Mouse (Mus musculus) ES-Bruce4 (cell line): ENCODE measurements at regions not wholly inside any gene's neighbourhood (a gene's known extent, or its start where the extent isn't known, plus 50 kb on each side); places are given as distances from the start of the nearest gene placed in this dataset.

Experiments
- H3K27ac ChIP-seq: 2 replicates; pipeline ENCODE4 v1.5.1; 2012; ENCODE audit warnings: low read length, inconsistent platforms; ENCODE audit not compliant: insufficient read depth
- H3K27me3 ChIP-seq: 2 replicates; pipeline ENCODE4 v1.6.1; 2012; ENCODE audit warnings: mild to moderate bottlenecking, low read length, inconsistent platforms; ENCODE audit not compliant: control insufficient read depth, poor library complexity, insufficient read depth, severe bottlenecking
- H3K36me3 ChIP-seq: 2 replicates; pipeline ENCODE4 v1.6.1; 2012; ENCODE audit warnings: inconsistent platforms, mild to moderate bottlenecking, low read length, moderate library complexity; ENCODE audit not compliant: control insufficient read depth, poor library complexity, insufficient read depth, severe bottlenecking
- H3K4me1 ChIP-seq: one replicate; pipeline ENCODE4 v1.8.1; 2011; ENCODE audit warnings: low read length; ENCODE audit not compliant: control insufficient read depth, insufficient read depth
- H3K4me3 ChIP-seq: 2 replicates; pipeline ENCODE4 v1.5.1; 2011; ENCODE audit warnings: low read depth, mild to moderate bottlenecking, low read length
- H3K9ac ChIP-seq: 2 replicates; pipeline ENCODE4 v1.6.1; 2012; ENCODE audit warnings: low read depth, mild to moderate bottlenecking, inconsistent platforms; ENCODE audit not compliant: poor library complexity, severe bottlenecking
- H3K9me3 ChIP-seq: replicated peaks from 2 replicates; pipeline ENCODE4 v1.6.1; 2012; ENCODE audit warnings: mild to moderate bottlenecking, low read length, inconsistent platforms; ENCODE audit not compliant: control insufficient read depth, poor library complexity, insufficient read depth, severe bottlenecking
- CTCF ChIP-seq: IDR thresholded peaks from one replicate; pipeline ENCODE4 v1.8.1; 2011; ENCODE audit warnings: low read depth, low read length
- EP300 ChIP-seq: IDR thresholded peaks from 2 replicates; pipeline ENCODE4 v1.6.1; 2011; ENCODE audit warnings: low read depth, low read length; ENCODE audit not compliant: insufficient read depth
- POLR2A ChIP-seq: IDR thresholded peaks from one replicate; pipeline ENCODE4 v1.8.1; 2011; ENCODE audit warnings: low read length; ENCODE audit not compliant: insufficient read depth

DNA sequence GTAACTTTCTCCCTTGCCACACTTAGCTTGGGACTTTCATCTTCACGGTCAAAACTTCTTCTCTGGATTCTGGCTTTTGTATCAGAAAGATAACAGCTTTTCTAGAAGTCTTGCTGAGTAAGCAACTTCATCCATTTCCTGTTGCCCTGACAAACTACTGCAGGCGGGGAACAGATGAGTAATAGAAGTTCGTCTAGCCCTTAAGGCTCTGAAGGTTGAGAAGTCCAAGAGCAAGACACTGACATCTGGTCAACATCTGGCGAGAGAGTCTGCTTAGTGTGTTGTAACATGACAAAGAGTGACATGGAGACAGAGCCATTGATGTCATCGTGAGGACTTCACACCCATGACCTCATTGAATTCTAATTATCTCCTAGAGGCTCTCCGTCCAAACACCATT lies 469.2 kb upstream of the Jarid2 start:
- Histone ChIP-seq H3K4me3 (no peak overlapping the region), H3K9ac (no peak overlapping the region), H3K27ac (no peak overlapping the region), H3K27me3 (no peaks in the 10 kb centered on the region), H3K9me3 (peaks cover 12% of the 10 kb centered on the region), H3K4me1 (no peaks in the 10 kb centered on the region), H3K36me3 (no peaks in the 10 kb centered on the region)
- TF ChIP-seq POLR2A (no peak), CTCF (no peak), EP300 (no peak)

DNA sequence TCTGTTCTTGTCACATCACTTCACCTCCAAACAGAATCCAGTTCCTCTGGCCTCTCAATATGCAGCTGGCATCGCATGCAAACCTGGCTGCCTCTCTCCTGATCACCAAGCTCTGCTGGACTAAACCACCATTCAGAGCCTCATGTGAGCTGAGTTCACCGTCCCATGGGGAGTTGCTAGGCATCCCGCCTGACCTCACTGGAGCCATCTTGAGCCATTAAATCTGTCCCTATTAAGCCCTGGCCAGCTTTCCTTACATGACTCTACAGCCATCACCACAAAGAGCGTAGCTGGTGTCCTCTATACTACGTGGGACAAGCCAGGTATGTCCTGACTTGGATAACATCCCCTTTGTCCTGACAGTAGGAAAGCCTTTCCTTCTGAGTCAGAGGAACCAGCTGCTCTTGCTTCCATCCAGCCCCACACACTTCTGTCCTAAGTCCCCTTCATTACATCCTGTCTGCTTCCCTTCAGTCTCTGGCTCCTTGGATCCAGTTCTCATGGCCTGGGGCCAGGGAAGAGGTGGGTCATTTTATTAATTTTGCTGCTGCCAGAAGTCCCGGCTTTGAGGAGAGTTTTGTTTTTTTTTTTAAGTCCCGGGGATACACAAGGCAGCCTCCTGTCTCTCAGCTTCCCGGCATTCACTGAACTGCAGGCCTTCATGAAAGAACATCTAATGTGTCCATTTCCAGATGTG lies 468.5 kb upstream of the Jarid2 start:
- Histone ChIP-seq H3K36me3 (no peaks in the 10 kb centered on the region), H3K27me3 (no peaks in the 10 kb centered on the region), H3K9ac (no peak overlapping the region), H3K27ac (no peak overlapping the region), H3K9me3 (peaks cover 12% of the 10 kb centered on the region), H3K4me3 (no peak overlapping the region), H3K4me1 (no peaks in the 10 kb centered on the region)
- TF ChIP-seq EP300 (no peak), CTCF (no peak), POLR2A (no peak)

DNA sequence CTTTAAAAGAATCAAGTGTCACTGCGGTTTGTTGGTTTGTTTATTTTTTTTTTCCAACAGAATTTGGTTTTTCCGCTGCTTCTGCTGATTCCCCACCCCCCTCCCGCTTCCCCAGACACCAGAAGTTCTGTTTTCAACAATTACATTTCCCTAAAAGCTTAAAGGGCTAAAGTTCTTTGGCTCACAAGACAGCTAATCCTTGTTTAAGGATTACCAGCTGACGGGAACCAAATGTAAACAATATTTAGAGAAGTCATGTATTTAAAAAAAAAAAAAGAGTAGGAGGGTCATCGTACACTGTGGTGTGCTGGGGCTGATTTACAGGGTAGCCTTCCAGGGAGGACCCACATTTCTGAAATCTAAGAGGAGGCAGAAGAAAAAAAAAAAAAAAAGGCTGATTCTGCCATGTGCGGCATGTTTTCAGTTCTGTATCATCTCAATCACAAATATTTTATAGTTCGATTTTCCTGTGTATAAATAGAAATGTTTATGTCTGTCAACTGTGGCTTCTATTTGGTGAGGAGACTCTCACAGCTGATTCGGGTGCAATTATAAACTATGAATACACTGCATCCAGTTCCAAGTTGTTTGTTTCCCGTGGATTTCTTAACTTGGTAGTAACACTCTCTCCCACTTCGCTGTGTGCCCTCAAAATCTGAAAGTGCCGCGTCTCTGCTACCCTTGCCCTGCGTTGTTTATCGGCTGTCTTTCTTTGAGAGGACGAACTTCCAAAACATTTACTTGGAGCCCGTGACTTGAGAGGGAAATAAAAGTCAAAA lies 456.3 kb upstream of the Jarid2 start:
- Histone ChIP-seq H3K36me3 (no peaks in the 10 kb centered on the region), H3K4me1 (no peaks in the 10 kb centered on the region), H3K27ac (no peak overlapping the region), H3K9ac (no peak overlapping the region), H3K9me3 (peaks cover 18% of the 10 kb centered on the region), H3K27me3 (no peaks in the 10 kb centered on the region), H3K4me3 (no peak overlapping the region)
- TF ChIP-seq POLR2A (no peak), EP300 (no peak), CTCF (no peak)

DNA sequence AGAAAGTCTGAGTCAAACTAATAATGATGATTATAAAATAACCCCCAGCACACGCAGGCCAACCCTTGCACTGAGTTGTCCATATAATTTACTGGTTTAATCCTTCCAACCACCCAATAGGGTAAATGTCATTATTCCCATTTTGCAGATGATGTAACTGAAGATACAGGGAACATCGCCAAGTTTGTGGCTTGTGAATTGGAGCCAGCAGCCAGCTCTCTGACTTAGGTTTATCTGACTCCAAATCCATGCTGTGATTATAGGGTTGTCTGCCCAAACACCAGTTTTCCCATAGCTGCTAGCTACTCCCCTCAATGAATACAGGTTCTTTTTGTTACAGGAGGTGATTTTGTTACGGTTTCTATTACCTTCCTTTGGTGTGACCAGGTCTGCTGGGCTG lies 451.3 kb upstream of the Jarid2 start:
- Histone ChIP-seq H3K4me3 (no peak overlapping the region), H3K4me1 (no peaks in the 10 kb centered on the region), H3K27me3 (no peaks in the 10 kb centered on the region), H3K9ac (no peak overlapping the region), H3K36me3 (no peaks in the 10 kb centered on the region), H3K27ac (no peak overlapping the region), H3K9me3 (peaks cover 5% of the 10 kb centered on the region)
- TF ChIP-seq POLR2A = no peak
- no peak for TF ChIP-seq EP300
- TF ChIP-seq CTCF = no peak

DNA sequence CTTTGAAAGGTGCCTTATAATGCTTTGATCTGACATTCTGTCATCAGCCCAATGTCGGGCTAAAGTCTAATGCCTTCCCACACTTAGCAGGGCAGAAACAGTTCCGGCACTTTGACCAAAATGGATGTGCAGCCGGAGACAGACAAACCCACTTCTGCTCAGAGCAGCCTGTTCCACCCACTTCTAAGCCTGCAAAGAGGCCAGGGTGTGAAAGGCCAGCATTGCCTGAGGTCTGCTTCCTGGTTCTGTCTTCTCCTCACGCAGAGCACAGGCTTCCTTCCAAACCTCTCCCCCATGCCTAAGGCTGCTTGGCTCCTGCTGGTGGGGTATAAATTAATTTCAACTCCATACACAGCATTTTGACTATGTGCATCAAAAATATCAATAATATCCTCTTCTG lies 450.2 kb upstream of the Jarid2 start:
- Histone ChIP-seq H3K4me3 (no peak overlapping the region), H3K36me3 (no peaks in the 10 kb centered on the region), H3K9ac (no peak overlapping the region), H3K27me3 (no peaks in the 10 kb centered on the region), H3K9me3 (no peaks in the 10 kb centered on the region), H3K27ac (no peak overlapping the region), H3K4me1 (no peaks in the 10 kb centered on the region)
- TF ChIP-seq CTCF (no peak), POLR2A (no peak), EP300 (no peak)

DNA sequence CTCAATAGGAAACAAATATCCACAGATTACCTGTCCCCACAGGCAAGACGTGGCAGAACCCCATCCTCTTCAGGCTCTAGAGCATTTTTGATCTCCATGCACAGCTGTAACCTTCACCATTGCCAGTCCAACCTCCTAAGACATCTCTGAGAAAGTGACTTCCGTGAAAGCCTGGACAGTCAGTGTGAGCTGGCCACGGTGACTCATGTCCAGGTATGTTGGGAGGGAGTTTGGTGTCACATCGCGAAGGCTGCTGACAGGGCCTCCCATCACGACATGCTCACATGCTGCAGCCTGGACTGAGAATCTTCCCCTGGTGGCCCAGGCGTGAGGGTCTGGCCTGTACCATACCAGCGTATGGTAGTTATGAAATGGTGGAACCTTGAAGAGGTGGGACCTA lies 449.0 kb upstream of the Jarid2 start:
- Histone ChIP-seq H3K4me3 (no peak overlapping the region), H3K27ac (no peak overlapping the region), H3K4me1 (no peaks in the 10 kb centered on the region), H3K27me3 (no peaks in the 10 kb centered on the region), H3K9ac (no peak overlapping the region), H3K9me3 (no peaks in the 10 kb centered on the region), H3K36me3 (no peaks in the 10 kb centered on the region)
- TF ChIP-seq EP300 (no peak), POLR2A (no peak), CTCF (no peak)
